Mouse (Mus musculus) gastrocnemius, postnatal 36 days (tissue): ENCODE data around the gene Spindoc. TPM values are rescaled to one million over a fixed set of nuclear protein-coding genes. Genes with fewer than 3 reads are reported as not detected.
A peak's percentile ranks its signal among the peaks of the same experiment; 100 is the strongest.

Experiments used
- DNase-seq, 2 experiments: peaks; one replicate each; pipeline ENCODE4 v3.0.0; 2022
- intact Hi-C: fragments of 180-260 bp; cut with DNase I; formaldehyde crosslinking; loops from one replicate; pipeline ENCODE4 v1.15.1; 2025
- long read RNA-seq, 2 experiments: library from polyadenylated mRNA; stranded (forward); transcript quantifications; one replicate each; pipeline ENCODE4 v2.0.0; 2021
- total RNA-seq, 2 experiments: library from RNA; stranded (reverse); gene quantifications; 2 replicates each; pipeline ENCODE4 v1.2.3; 2021

Gene Spindoc
- total RNA-seq: 1 to 10 TPM; 7.0 to 7.1 TPM
- long read RNA-seq, experiment 1, partial matches to known transcripts: 1 of 3 reads
- long read RNA-seq, experiment 1, other reads (novel, unspliced or antisense): 1 of 3 reads
- long read RNA-seq, experiment 2, partial matches to known transcripts: 1 of 3 reads
- long read RNA-seq, experiment 2, other reads (novel, unspliced or antisense): 1 of 3 reads

- DNase-seq: peak; percentile 99 to 100
- intact Hi-C loops: loop anchor here (2.0 kb wide), 1 partner anchor 34 kb away; the partner anchor contains the start of gene 2700081O15Rik
Measured at GRCm38 (mm10) chr19:7382903-7383865, at the start of gene Spindoc. TSS of gene Spindoc (minus strand) at chr19:7382994.

GRCm38 (mm10) chr19:7425398-7425775 is 42.6 kb upstream of the Spindoc start:
- intact Hi-C loops: loop anchor here (10.0 kb wide), 1 partner anchor 361 kb away; no protein-coding TSS in a partner anchor
- no peak for DNase-seq

GRCm38 (mm10) chr19:7424590-7425397 is 42.0 kb upstream of the Spindoc start:
- no peak for DNase-seq
- intact Hi-C loops: loop anchor here (10.0 kb wide), 1 partner anchor 360 kb away; no protein-coding TSS in a partner anchor

- intact Hi-C loops: loop anchor here (10.0 kb wide), 1 partner anchor 359 kb away; no protein-coding TSS in a partner anchor
- DNase-seq: no peak
Measured at GRCm38 (mm10) chr19:7424131-7424530, 41.3 kb upstream of the Spindoc start.

- intact Hi-C loops: loop anchor here (10.0 kb wide), 1 partner anchor 359 kb away; no protein-coding TSS in a partner anchor
- DNase-seq: no peak
Measured at GRCm38 (mm10) chr19:7423656-7424030, 40.8 kb upstream of the Spindoc start.

- intact Hi-C loops: loop anchor here (10.0 kb wide), 1 partner anchor 358 kb away; no protein-coding TSS in a partner anchor
- DNase-seq: peak; percentile 81 to 94
Measured at GRCm38 (mm10) chr19:7423028-7423655, 40.3 kb upstream of the Spindoc start.

- peak in 1 of 2 experiments; percentile 19 for DNase-seq
- intact Hi-C loops: loop anchor here (10.0 kb wide), 1 partner anchor 358 kb away; no protein-coding TSS in a partner anchor
Measured at GRCm38 (mm10) chr19:7422656-7423027, 39.8 kb upstream of the Spindoc start.

- intact Hi-C loops: loop anchor here (2.0 to 10.0 kb wide), 2 partner anchors 159 to 357 kb away; no protein-coding TSS in a partner anchor
- DNase-seq: peak; percentile 15 to 32
Measured at GRCm38 (mm10) chr19:7421602-7422591, 39.1 kb upstream of the Spindoc start.

GRCm38 (mm10) chr19:7420841-7421601 is 38.2 kb upstream of the Spindoc start:
- no peak for DNase-seq
- intact Hi-C loops: loop anchor here (2.0 to 10.0 kb wide), 2 partner anchors 158 to 356 kb away; no protein-coding TSS in a partner anchor

- no peak for DNase-seq
- intact Hi-C loops: loop anchor here (2.0 to 10.0 kb wide), 2 partner anchors 157 to 355 kb away; no protein-coding TSS in a partner anchor
Measured at GRCm38 (mm10) chr19:7420108-7420507, 37.3 kb upstream of the Spindoc start.

- intact Hi-C loops: loop anchor here (10.0 kb wide), 1 partner anchor 184 kb away; no protein-coding TSS in a partner anchor
- DNase-seq: no peak
Measured at GRCm38 (mm10) chr19:7419134-7419533, 36.3 kb upstream of the Spindoc start.

- peak; percentile 71 to 79 for DNase-seq
- intact Hi-C loops: loop anchor here (2.0 to 10.0 kb wide), 2 partner anchors 35 to 183 kb away; partner anchors contain the start of gene Spindoc
Measured at GRCm38 (mm10) chr19:7417911-7418849, 35.4 kb upstream of the Spindoc start.

GRCm38 (mm10) chr19:7416834-7417735 is 34.3 kb upstream of the Spindoc start, which contains the start of gene 2700081O15Rik:
TSS of gene 2700081O15Rik (plus strand) at chr19:7417625.
- DNase-seq: peak; percentile 75 to 77
- intact Hi-C loops: loop anchor here (2.0 to 10.0 kb wide), 2 partner anchors 34 to 182 kb away; partner anchors contain the start of gene Spindoc

- intact Hi-C loops: loop anchor here (2.0 to 10.0 kb wide), 2 partner anchors 33 to 181 kb away; partner anchors contain the start of gene Spindoc
- peak in 1 of 2 experiments; percentile 5 for DNase-seq
Measured at GRCm38 (mm10) chr19:7415916-7416833, 33.4 kb upstream of the Spindoc start.
